Mouse (Mus musculus) thymus, adult 2 months (tissue): ENCODE measurements around the gene Mob4. TPM values are rescaled to one million over a fixed set of nuclear protein-coding genes. Genes with fewer than 3 reads are reported as not detected.

Experiments used
- DNase-seq: peaks from one replicate; pipeline ENCODE4 v3.0.0; 2021
- H3K27ac ChIP-seq: fragments of 200-500 bp; 2 replicates; pipeline ENCODE4 v1.5.1; 2012; ENCODE audit warnings: low read length, control low read depth; ENCODE audit not compliant: control insufficient read depth, insufficient read depth
- H3K27me3 ChIP-seq: fragments of 200-500 bp; 2 replicates; pipeline ENCODE4 v1.6.1; 2012; ENCODE audit warnings: mild to moderate bottlenecking, low read length, moderate library complexity, mixed read lengths; ENCODE audit not compliant: control insufficient read depth, insufficient read depth
- H3K36me3 ChIP-seq: fragments of 200-500 bp; 2 replicates; pipeline ENCODE4 v1.6.1; 2012; ENCODE audit warnings: mild to moderate bottlenecking, low read length, moderate library complexity; ENCODE audit not compliant: control insufficient read depth, insufficient read depth
- H3K4me1 ChIP-seq: fragments of 200-500 bp; replicated peaks from 2 replicates; pipeline ENCODE4 v1.6.1; 2012; ENCODE audit warnings: low read length; ENCODE audit not compliant: control insufficient read depth, insufficient read depth
- H3K4me3 ChIP-seq: fragments of 200-500 bp; 2 replicates; pipeline ENCODE4 v1.5.1; 2012; ENCODE audit warnings: mild to moderate bottlenecking, low read length, control low read depth, moderate library complexity; ENCODE audit not compliant: control insufficient read depth, insufficient read depth
- CTCF ChIP-seq: fragments of 200-500 bp; IDR thresholded peaks from 2 replicates; pipeline ENCODE4 v1.5.1; 2012; ENCODE audit warnings: mild to moderate bottlenecking, control low read depth, low read length, moderate library complexity, borderline replicate concordance; ENCODE audit not compliant: control insufficient read depth, poor library complexity, insufficient read depth; ENCODE audit errors: extremely low read depth
- POLR2A ChIP-seq: fragments of 200-500 bp; IDR thresholded peaks from 2 replicates; pipeline ENCODE4 v1.6.1; 2012; ENCODE audit warnings: mild to moderate bottlenecking, low read length, control low read depth, moderate library complexity; ENCODE audit not compliant: control insufficient read depth, poor library complexity, insufficient read depth; ENCODE audit errors: extremely low read depth
- WGBS: fragments of 180-500 bp; shearing (Covaris S2); methylation state at CpG from one replicate; pipeline ENCODE4 v1.1.7; 2018; 5-methylcytosine and 5-hydroxymethylcytosine counted together
- polyA plus RNA-seq: library from polyadenylated mRNA; depleted of rRNA; stranded (reverse); fragments of >200 nt; gene quantifications from 2 replicates; pipeline ENCODE4 v1.2.3, GENCODE M21; 2012

The Mob4 gene
- polyA plus RNA-seq, 1 experiment = 12.4 TPM

- no peak for TF ChIP-seq POLR2A
- DNase-seq = no peak
- Histone ChIP-seq H3K4me3 (no peak overlapping the region), H3K4me1 (no peaks in the 10 kb centered on the region), H3K27ac (no peak overlapping the region), H3K27me3 (no peaks in the 10 kb centered on the region), H3K36me3 (peaks cover 25% of the 10 kb centered on the region)
- WGBS = 98% methylated on average over 4 of the region's 4 CpGs
Measured at GRCm38 (mm10) chr1:55157329-55157728, 26.3 kb downstream of the Mob4 start.

DNA sequence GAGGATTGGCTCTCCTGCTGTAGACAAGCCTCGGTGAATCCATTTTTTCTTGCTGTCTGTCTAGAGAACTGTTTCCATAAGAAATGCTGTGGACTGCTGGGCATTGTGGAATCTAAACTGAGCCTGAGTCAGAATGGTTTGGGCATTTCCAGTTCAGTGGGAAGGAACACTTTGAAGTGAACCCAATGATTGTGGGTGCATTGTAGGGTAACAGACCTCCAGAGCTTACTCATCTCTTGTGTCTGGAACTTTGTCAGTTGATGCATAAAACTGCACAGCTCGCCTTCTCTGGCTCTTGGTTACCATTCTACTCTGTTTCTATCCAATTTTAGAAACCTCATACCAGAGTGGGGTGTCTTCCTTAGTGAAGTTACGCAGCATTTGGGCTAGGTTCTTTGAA, 27.2 kb downstream of the Mob4 start:
- WGBS = 94% methylated on average over 3 of the region's 3 CpGs
- Histone ChIP-seq H3K27me3 (no peaks in the 10 kb centered on the region), H3K4me3 (no peak overlapping the region), H3K27ac (no peak overlapping the region), H3K4me1 (no peaks in the 10 kb centered on the region), H3K36me3 (peaks cover 19% of the 10 kb centered on the region)
- TF ChIP-seq CTCF (no peak), POLR2A (no peak)
- no peak for DNase-seq

- WGBS = 96% methylated on average over 8 of the region's 8 CpGs
- no peak for DNase-seq
Measured at GRCm38 (mm10) chr1:55158821-55159220, 27.8 kb downstream of the Mob4 start.

GRCm38 (mm10) chr1:55160218-55160617, 29.2 kb downstream of the Mob4 start:
- 96% methylated on average over 3 of the region's 3 CpGs for WGBS
- no peaks in the 10 kb centered on the region for H3K4me1 ChIP-seq
- H3K27ac ChIP-seq = no peak overlapping the region
- no peak overlapping the region for H3K4me3 ChIP-seq
- H3K27me3 ChIP-seq = no peaks in the 10 kb centered on the region
- DNase-seq = no peak
- H3K36me3 ChIP-seq = peaks cover 16% of the 10 kb centered on the region
- TF ChIP-seq POLR2A (no peak), CTCF (no peak)

More at GRCm38 (mm10) chr1:55158821-55159220, 27.8 kb downstream of the Mob4 start:
- Histone ChIP-seq H3K27ac (no peak overlapping the region), H3K36me3 (peaks cover 16% of the 10 kb centered on the region), H3K4me3 (no peak overlapping the region), H3K27me3 (no peaks in the 10 kb centered on the region), H3K4me1 (no peaks in the 10 kb centered on the region)
- TF ChIP-seq POLR2A (no peak), CTCF (no peak)

DNA sequence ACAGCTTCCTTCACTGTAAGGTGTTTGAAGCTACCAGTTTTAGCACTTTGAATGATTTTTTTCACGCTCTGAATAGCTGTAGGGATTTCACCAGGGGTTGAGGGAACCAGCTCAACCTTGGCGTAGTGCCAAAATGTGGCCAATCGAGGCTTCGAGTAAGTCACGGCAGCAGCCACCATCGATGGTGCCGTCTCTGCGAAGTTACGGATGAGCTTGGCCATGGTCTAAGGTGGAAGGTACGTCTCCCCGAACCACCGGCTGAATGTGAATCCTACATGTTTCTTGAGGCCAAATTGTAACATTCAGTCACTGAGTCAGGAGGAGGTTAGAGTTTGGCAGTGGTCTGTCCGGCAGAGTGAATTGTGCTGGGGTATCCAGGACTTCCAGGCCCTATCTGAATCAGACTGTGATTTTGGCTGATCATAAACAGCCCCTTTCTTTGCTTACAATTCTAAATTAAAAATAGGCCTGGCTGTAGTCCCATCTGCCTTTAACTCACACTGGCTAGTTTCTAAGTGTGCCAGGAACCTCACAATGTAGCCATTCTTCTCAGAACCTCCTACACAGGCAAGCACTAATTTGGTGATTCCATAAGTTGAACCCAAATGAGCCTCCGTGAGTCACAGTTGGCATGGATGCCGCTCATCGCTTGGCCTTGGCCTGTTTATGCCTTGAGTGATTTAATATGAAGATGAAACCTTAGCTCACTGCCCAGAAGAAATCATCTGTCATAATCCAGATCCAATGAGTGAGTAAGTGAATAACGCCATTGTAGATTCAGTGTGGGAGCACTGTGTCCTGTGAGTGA, 30.0 kb downstream of the Mob4 start:
- 92% methylated on average over 17 of the region's 17 CpGs for WGBS
- TF ChIP-seq CTCF (no peak), POLR2A (no peak)
- DNase-seq = no peak
- H3K4me3 ChIP-seq = no peak overlapping the region
- H3K36me3 ChIP-seq = peaks cover 13% of the 10 kb centered on the region
- no peak overlapping the region for H3K27ac ChIP-seq
- H3K4me1 ChIP-seq = no peaks in the 10 kb centered on the region
- H3K27me3 ChIP-seq = no peaks in the 10 kb centered on the region

DNA sequence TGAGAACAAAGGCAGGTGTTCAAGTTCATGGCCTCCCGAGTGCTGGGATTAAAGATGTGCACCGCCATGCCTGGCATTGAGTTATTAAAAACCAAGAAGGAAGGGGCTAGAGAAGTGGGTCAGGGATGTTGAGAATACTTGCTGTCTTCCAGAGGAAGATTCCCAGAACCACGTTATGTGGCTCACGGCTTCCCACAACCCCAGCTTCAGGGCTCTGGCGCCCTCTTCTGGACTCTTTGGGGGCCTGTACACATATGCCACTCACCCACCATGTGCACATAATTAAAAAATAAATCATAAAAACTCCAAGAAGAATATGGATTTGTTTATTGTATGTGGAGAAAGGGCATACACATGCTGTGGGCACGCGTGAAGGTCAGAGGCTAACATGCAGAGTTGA, 30.9 kb downstream of the Mob4 start:
- H3K27me3 ChIP-seq = no peaks in the 10 kb centered on the region
- TF ChIP-seq CTCF (peak; percentile 60; the same call in 1 of the 2 replicates), POLR2A (no peak)
- H3K4me1 ChIP-seq = no peaks in the 10 kb centered on the region
- H3K27ac ChIP-seq = no peak overlapping the region
- no peak overlapping the region for H3K4me3 ChIP-seq
- 89% methylated on average over 7 of the region's 7 CpGs for WGBS
- peaks cover 6% of the 10 kb centered on the region; the same call in 1 of the 2 replicates for H3K36me3 ChIP-seq
- peak; percentile 21 for DNase-seq

- DNase-seq = no peak
- 94% methylated on average over 5 of the region's 5 CpGs for WGBS
Measured at GRCm38 (mm10) chr1:55162781-55163180, 31.8 kb downstream of the Mob4 start.

More at GRCm38 (mm10) chr1:55162781-55163180, 31.8 kb downstream of the Mob4 start:
- no peak for TF ChIP-seq CTCF
- no peak for TF ChIP-seq POLR2A
- no peak overlapping the region for H3K4me3 ChIP-seq
- H3K4me1 ChIP-seq = no peaks in the 10 kb centered on the region
- no peak overlapping the region for H3K27ac ChIP-seq
- no peaks in the 10 kb centered on the region for H3K27me3 ChIP-seq
- H3K36me3 ChIP-seq = peaks cover 6% of the 10 kb centered on the region; the same call in 1 of the 2 replicates
